Mouse (Mus musculus): ENCODE data around the gene Isoc2a.

The Isoc2a gene

DNA sequence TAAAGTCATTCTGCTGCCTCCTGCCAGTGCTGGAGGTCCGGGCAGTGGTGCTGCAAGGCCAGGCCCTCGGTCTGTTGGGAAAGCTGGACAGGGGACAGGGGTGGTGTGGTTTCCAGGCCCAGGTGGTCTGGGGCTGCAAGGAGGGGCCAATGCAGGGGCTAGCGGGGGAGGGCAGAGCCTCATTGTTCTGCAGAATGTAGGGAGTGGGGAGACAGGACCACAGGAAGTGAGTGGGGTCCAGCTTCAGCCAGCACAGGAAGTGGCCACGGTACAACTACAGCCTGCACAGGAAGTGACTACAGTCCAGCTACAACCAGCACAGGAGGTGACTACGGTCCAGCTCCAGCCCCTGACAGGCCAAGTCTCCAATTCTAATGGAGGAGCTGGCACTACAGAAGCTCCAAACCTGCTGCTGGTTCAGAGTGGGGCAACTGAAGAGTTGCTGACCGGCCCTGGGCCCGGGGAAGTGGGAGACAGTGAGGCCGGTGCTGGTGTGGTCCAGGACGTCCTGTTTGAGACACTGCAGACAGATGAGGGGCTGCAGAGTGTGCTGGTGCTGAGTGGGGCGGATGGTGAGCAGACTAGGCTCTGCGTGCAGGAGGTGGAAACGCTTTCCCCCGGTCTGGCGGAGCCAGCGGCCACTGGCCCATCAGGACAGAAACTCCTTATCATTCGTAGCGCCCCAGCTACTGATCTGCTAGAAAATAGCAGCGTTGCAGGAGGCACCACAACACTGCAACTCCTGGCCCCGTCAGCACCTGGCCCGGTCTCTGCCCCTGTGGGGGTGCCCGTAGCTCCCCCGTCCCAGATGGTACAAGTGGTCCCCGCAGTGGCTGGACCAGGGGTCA lies 44.2 kb downstream of the Isoc2a start:
- TF ChIP-seq GATA4 (IDR thresholded peaks at IDR 0.05; ENCODE audit: insufficient replicate concordance, low read length) = no peak

GRCm38 (mm10) chr7:4921824-4922482 lies 45.0 kb downstream of the Isoc2a start, which contains the start of gene Nat14:
Nat14 (plus strand) TSS chr7:4922028.
- TF ChIP-seq GATA4 (IDR thresholded peaks at IDR 0.05; ENCODE audit: insufficient replicate concordance, low read length) = no peak

GRCm38 (mm10) chr7:4922508-4922907 lies 45.6 kb downstream of the Isoc2a start:
- no peak for TF ChIP-seq GATA4 (IDR thresholded peaks at IDR 0.05; ENCODE audit: insufficient replicate concordance, low read length)

GRCm38 (mm10) chr7:4922931-4923565 lies 46.1 kb downstream of the Isoc2a start:
- no peak for TF ChIP-seq GATA4 (IDR thresholded peaks at IDR 0.05; ENCODE audit: insufficient replicate concordance, low read length)

GRCm38 (mm10) chr7:4923586-4924364 lies 46.8 kb downstream of the Isoc2a start:
- no peak for TF ChIP-seq GATA4 (IDR thresholded peaks at IDR 0.05; ENCODE audit: insufficient replicate concordance, low read length)

DNA sequence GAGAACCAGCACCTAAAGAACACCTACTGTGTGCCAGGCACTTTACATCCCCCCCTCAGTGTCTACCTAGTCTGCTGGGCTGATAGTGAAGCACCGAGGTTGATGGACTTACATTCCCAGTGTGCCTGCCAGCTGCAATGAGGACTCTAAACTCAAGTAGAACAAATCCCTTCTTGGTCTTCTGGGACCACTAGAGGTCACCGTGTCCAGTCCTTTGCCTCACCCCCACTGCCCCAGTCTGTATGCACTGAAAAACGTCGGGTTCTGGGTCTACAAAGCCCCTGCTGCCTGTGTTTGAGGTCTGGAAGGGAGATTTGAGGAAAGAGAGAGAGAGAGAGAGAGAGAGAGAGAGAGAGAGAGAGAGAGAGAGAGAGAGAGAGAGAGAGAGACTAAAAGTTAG lies 47.5 kb downstream of the Isoc2a start:
- no peak for TF ChIP-seq GATA4 (IDR thresholded peaks at IDR 0.05; ENCODE audit: insufficient replicate concordance, low read length)

GRCm38 (mm10) chr7:4924891-4925301 lies 47.9 kb downstream of the Isoc2a start:
- TF ChIP-seq GATA4 (IDR thresholded peaks at IDR 0.05; ENCODE audit: insufficient replicate concordance, low read length) = no peak

GRCm38 (mm10) chr7:4925441-4926381 lies 48.8 kb downstream of the Isoc2a start, which contains the start of gene Ssc5d:
Ssc5d (plus strand) TSS chr7:4925785.
- no peak for TF ChIP-seq GATA4 (IDR thresholded peaks at IDR 0.05; ENCODE audit: insufficient replicate concordance, low read length)

DNA sequence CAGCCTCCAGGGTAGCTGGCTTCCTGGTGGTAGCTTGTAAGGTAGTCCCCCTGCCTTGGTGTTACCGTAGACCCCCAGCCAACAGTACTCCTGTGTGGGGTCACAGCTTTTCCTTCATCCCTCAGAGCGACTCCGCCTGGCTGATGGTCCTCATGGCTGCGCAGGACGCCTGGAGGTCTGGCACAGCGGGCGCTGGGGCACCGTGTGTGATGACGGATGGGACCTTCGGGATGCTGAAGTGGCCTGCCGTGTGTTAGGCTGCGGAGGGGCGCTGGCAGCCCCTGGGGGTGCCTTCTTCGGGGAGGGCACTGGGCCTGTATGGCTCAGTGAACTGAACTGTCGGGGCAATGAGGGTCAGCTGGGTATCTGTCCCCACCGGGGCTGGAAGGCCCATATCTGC lies 49.9 kb downstream of the Isoc2a start:
- no peak for TF ChIP-seq GATA4 (IDR thresholded peaks at IDR 0.05; ENCODE audit: insufficient replicate concordance, low read length)

DNA sequence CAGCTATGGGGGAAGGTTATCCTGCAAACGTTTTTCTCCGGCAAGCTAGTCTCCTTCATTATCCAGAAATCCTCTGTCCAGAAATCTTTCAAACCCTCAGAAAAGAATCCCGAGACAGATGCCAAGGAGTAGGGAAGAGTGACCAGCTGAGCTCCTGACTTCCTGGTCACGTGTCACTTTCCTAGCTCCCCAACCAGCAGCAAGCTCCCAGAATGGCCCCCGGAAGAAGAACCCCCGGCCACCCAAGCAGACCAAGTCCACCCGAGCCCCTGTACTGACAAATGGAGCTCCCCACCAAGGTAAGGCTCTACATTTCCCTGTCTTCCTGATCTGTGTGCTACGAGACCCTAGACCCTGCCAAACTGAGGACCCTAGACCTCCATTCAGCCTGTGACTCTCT lies 50.8 kb downstream of the Isoc2a start:
- TF ChIP-seq GATA4 (IDR thresholded peaks at IDR 0.05; ENCODE audit: insufficient replicate concordance, low read length) = no peak

DNA sequence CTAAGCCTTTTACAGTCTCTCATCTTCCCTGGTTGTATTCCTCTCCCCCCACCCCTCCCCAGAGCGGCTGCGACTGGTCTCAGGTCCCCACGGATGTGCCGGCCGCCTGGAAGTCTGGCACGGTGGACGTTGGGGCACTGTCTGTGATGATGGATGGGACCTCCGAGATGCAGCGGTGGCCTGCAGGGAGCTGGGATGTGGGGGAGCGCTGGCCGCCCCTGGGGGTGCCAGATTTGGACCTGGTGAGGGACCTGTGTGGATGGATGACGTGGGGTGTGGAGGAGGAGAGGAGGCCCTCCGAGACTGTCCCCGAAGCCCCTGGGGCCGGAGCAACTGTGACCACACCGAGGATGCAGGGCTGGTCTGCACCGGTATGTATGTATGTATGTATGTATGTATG lies 51.4 kb downstream of the Isoc2a start:
- TF ChIP-seq GATA4 (IDR thresholded peaks at IDR 0.05; ENCODE audit: insufficient replicate concordance, low read length) = no peak

- no peak for TF ChIP-seq GATA4 (IDR thresholded peaks at IDR 0.05; ENCODE audit: insufficient replicate concordance, low read length)
These were observed 56.1 kb downstream of the Isoc2a start for GRCm38 (mm10) chr7:4933103-4933502.

DNA sequence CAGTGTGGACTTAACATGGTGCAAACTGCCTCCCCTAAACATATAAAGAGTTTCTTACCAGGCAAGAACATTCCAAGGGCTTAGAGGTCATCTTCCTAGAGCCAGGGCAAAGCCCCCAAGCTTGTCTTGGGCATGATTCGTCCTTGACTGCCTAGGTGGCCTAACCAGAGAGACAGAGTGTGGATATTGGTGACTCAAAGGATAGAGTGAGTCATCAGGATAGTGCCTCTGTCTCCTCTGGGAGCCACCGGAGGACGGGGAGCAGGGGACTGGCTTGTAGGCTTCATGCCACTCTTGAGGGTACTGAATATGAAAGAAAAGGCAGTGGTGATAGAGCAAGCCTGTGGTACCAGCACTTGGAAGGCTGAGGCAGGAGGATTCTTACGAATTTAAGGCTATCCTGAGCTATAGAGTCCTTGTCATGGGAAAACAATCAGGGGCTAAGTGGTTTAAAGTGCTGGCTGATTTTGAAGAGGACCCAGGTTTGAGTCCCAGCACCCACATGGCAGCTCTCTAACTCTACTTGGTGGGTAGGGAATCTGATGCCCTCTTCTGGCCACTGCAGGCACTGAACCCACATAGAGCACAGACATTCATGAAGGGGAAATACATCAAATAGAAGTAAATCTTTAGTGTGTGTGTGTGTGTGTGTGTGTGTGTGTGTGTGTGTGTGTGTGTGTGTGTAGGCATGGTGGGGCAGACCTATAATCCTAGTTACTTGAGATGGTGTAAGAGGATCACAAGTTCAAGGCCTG lies 57.4 kb downstream of the Isoc2a start:
- no peak for TF ChIP-seq GATA4 (IDR thresholded peaks at IDR 0.05; ENCODE audit: insufficient replicate concordance, low read length)

Data from liver, adult (tissue).